Mouse (Mus musculus) testis, adult 2 months (tissue): ENCODE measurements at regions not wholly inside any gene's neighbourhood (a gene's known extent, or its start where the extent isn't known, plus 50 kb on each side); places are given as distances from the start of the nearest gene placed in this dataset.

Experiments used
- H3K27ac ChIP-seq: fragments of 200-500 bp; 2 replicates; pipeline ENCODE4 v1.5.1; 2012; ENCODE audit warnings: low read depth, low read length; ENCODE audit not compliant: control insufficient read depth, insufficient read depth
- H3K27me3 ChIP-seq: fragments of 200-500 bp; 2 replicates; pipeline ENCODE4 v1.6.1; 2012; ENCODE audit warnings: mild to moderate bottlenecking, low read length, moderate library complexity; ENCODE audit not compliant: control insufficient read depth, insufficient read depth
- H3K36me3 ChIP-seq: fragments of 200-500 bp; 2 replicates; pipeline ENCODE4 v1.6.1; 2012; ENCODE audit warnings: mild to moderate bottlenecking, low read length; ENCODE audit not compliant: control insufficient read depth, insufficient read depth
- H3K4me1 ChIP-seq: fragments of 200-500 bp; 2 replicates; pipeline ENCODE4 v1.6.1; 2012; ENCODE audit warnings: low read length; ENCODE audit not compliant: control insufficient read depth, insufficient read depth
- H3K4me3 ChIP-seq: fragments of 200-500 bp; 2 replicates; pipeline ENCODE4 v1.5.1; 2012; ENCODE audit warnings: low read depth, mild to moderate bottlenecking, low read length, moderate library complexity, mixed read lengths; ENCODE audit not compliant: control insufficient read depth
- CTCF ChIP-seq: fragments of 200-500 bp; IDR thresholded peaks from 2 replicates; pipeline ENCODE4 v1.5.1; 2012; ENCODE audit warnings: low read depth, mild to moderate bottlenecking, inconsistent platforms, low read length, moderate library complexity; ENCODE audit not compliant: control insufficient read depth, insufficient read depth, insufficient replicate concordance
- POLR2A ChIP-seq: fragments of 200-500 bp; IDR thresholded peaks from 2 replicates; pipeline ENCODE4 v1.6.1; 2012; ENCODE audit warnings: low read depth, mild to moderate bottlenecking, inconsistent platforms, low read length, moderate library complexity; ENCODE audit not compliant: control insufficient read depth

DNA sequence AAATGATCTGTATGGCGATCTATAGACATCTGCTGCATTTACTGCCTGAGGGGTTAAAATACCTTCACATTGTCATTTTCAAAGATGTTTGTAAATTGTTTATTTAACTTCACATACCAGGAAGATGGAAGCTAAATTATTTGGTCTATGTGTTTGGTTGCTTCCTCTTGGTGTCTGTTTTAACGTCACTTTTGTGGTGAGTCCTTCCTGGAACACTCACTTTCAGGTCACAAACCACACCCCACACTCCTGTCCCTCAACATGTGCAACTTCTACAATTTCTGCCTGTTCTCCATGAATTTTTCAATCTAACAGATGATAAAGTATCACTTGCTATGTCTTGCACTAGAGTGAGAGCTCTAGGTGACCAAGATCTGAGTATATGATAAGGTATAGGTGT, 151.4 kb upstream of the Ahr start:
- Histone ChIP-seq H3K27me3 (no peaks in the 10 kb centered on the region), H3K36me3 (no peaks in the 10 kb centered on the region), H3K4me1 (no peaks in the 10 kb centered on the region), H3K4me3 (no peak overlapping the region), H3K27ac (no peak overlapping the region)
- no peak for TF ChIP-seq CTCF
- TF ChIP-seq POLR2A = no peak

DNA sequence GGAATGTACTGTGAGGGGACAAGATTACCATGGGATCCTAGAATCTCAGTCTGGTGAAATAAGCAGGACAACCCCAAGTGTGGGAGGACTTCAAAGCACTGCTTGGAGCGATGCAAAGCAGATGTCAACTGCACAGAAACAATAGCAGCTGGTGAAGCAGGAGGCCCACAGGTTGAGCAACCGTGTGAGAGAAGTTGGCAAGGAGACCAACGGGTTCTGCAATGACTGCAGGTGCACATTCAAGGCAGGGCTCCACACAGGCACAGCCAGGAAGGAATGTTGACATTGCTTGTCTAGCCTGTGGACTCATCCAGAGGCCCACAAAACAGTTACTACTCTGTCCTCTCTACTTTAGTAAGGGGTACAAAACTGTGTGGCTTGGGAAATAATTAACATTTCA, 150.4 kb upstream of the Ahr start:
- Histone ChIP-seq H3K4me1 (no peaks in the 10 kb centered on the region), H3K27ac (no peak overlapping the region), H3K27me3 (no peaks in the 10 kb centered on the region), H3K4me3 (no peak overlapping the region), H3K36me3 (no peaks in the 10 kb centered on the region)
- TF ChIP-seq CTCF (no peak), POLR2A (no peak)

DNA sequence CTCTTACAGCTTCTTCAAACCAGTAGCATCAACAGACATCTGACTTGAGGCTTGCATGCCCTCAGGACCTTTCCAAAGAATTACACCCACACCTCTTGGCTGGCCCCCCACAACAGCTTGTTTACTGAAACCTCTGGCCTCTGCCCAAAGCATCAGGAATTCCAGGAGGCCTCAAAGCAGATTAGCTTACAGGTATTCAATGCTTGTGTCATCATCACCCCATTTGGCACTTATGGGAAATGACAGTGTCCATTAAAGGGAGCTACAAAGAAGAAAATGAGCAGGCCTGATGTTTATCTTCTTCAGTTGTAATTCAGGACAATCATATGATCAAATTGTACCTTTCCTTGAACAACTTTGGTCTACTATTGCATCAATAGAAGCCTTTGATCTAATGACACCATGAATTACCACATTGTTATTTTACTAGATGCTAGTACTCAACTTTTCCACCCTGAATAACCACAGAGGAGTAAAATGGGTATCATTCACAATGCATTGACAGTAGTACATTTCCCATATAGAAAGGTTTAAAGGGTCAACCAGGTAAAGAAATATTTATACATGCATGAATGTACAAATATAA, 147.1 kb upstream of the Ahr start:
- Histone ChIP-seq H3K27me3 (no peaks in the 10 kb centered on the region), H3K27ac (no peak overlapping the region), H3K4me3 (no peak overlapping the region), H3K4me1 (no peaks in the 10 kb centered on the region), H3K36me3 (no peaks in the 10 kb centered on the region)
- TF ChIP-seq CTCF (no peak), POLR2A (no peak)

DNA sequence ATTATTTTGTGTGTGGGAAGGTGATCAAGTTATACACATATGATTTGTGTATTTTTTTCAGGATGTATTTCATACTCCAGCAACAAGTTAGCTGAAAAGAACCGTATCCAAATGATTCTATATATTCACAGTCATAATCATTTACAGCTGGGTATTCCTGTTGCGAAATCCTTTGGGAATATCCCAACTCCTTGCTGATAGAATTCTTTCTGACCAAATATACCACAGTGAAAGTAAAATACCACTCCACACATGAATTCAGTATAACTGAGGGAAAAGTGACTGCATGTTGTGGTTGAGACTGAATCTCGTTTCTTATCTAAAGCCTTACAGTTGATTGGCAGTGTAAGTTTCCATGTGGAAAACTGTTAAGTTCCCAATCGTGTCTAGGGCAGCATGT, 145.1 kb upstream of the Ahr start:
- no peaks in the 10 kb centered on the region for H3K4me1 ChIP-seq
- no peak overlapping the region for H3K4me3 ChIP-seq
- H3K27ac ChIP-seq = no peak overlapping the region
- TF ChIP-seq POLR2A (no peak), CTCF (no peak)
- no peaks in the 10 kb centered on the region for H3K36me3 ChIP-seq
- no peaks in the 10 kb centered on the region for H3K27me3 ChIP-seq

DNA sequence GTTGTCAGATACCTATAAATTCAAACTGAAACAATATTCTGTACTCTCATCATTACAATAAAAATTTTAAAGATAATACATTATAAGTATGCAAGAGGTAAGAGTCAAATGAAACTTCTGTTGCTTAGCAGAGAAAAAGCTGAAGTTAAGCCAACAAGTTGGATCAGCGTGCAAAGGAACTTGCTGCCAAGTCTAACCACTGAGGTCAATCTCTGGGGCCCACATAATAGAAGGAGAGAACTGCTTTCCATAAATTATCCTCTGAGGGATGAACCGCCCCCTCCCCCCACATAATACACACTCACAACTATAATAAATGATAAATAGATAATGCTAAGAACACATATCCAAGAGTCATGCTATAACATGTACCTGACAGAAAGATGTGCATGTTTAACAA, 144.2 kb upstream of the Ahr start:
- H3K27ac ChIP-seq = no peak overlapping the region
- no peaks in the 10 kb centered on the region for H3K36me3 ChIP-seq
- H3K4me1 ChIP-seq = no peaks in the 10 kb centered on the region
- TF ChIP-seq CTCF (no peak), POLR2A (no peak)
- no peaks in the 10 kb centered on the region for H3K27me3 ChIP-seq
- no peak overlapping the region for H3K4me3 ChIP-seq

DNA sequence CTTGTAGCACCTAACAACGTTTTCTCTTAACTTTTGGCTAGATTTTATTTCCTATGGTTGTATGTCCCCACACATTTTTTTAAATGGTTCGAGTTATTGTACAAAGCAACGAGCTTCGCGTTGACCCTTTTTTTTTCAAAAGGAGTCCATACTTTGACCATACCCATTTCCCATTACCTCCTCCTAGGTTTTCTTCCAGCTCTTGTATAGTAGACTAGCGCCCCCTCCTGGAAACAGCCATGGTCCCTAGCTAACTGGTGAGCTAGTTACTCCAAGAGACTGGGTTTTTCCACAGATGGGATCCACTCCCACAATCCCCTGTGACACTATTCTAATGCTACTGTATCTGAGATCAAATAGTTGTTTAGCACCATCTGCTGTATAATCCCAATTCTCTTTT, 139.6 kb upstream of the Ahr start:
- Histone ChIP-seq H3K4me1 (no peaks in the 10 kb centered on the region), H3K4me3 (no peak overlapping the region), H3K36me3 (no peaks in the 10 kb centered on the region), H3K27ac (no peak overlapping the region), H3K27me3 (no peaks in the 10 kb centered on the region)
- TF ChIP-seq CTCF (no peak), POLR2A (no peak)

DNA sequence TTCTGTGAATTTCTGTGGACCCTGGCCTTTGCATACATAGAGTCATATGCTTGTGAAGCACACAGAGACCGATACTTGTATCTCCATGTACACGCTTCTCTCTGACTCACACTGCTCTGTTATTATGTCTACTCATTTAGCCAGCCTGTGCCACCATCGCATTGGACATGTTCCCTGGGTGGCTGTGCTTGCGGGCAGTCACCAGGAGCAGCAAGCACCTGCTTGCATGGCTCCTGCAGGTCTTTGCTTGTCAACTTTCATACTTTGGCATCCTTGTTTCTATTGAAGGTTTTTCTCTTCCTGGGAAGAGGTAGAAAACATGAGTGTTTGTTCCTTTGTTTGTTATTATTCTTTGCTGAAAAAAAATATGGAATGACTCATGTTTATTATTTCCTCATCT, 136.1 kb upstream of the Ahr start:
- H3K27me3 ChIP-seq = no peaks in the 10 kb centered on the region
- TF ChIP-seq CTCF (no peak), POLR2A (no peak)
- H3K36me3 ChIP-seq = no peaks in the 10 kb centered on the region
- H3K4me1 ChIP-seq = no peaks in the 10 kb centered on the region
- no peak overlapping the region for H3K4me3 ChIP-seq
- H3K27ac ChIP-seq = no peak overlapping the region

DNA sequence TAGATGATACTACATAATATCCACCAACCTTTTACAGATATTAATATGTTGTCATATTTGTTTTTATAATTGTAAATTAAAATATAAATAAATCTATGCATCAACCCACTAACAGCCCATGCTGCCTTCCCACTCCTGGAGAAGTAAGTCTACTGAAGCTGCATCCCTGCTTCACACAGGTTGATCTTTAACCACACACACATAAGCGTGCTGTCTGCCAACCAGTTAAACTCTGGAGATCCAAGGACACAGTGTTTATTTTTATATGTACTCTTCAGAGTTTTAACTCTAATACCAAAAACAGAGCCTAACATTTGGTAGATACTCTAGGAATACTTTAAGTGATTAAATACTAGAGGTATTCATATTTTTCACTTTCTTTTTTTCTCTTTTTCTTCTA, 133.9 kb upstream of the Ahr start:
- H3K4me3 ChIP-seq = no peak overlapping the region
- H3K27me3 ChIP-seq = no peaks in the 10 kb centered on the region
- H3K36me3 ChIP-seq = no peaks in the 10 kb centered on the region
- H3K27ac ChIP-seq = no peak overlapping the region
- TF ChIP-seq CTCF (no peak), POLR2A (no peak)
- no peaks in the 10 kb centered on the region for H3K4me1 ChIP-seq
